Mouse (Mus musculus) MEL (cell line): ENCODE measurements at regions not wholly inside any gene's neighbourhood (a gene's known extent, or its start where the extent isn't known, plus 50 kb on each side); places are given as distances from the start of the nearest gene placed in this dataset.

Source experiments
- DNase-seq: peaks from one replicate; pipeline ENCODE4 v3.0.0; 2011; ENCODE audit warnings: low read depth, low spot score
- H3K27ac ChIP-seq: 2 replicates; pipeline ENCODE4 v1.5.1; 2012; ENCODE audit warnings: low read depth, mild to moderate bottlenecking, control low read depth, low read length, moderate library complexity; ENCODE audit not compliant: control insufficient read depth
- H3K27me3 ChIP-seq, 2 experiments: fragments of 150-350 bp in 1 of 2; sonication (generic) in 1 of 2; 2 replicates each; pipeline ENCODE4 v1.6.1; 2012; ENCODE audit warnings: low read length in 2 of 2, mild to moderate bottlenecking in 2 of 2, improper control_type of control experiment in 1 of 2, moderate library complexity in 1 of 2; ENCODE audit not compliant: insufficient read depth in 2 of 2, control insufficient read depth in 1 of 2
- H3K36me3 ChIP-seq, 2 experiments: 2 replicates each; pipeline ENCODE4 v1.6.1; 2012 to 2014; ENCODE audit warnings: low read length in 2 of 2, improper control_type of control experiment in 1 of 2, inconsistent platforms in 1 of 2, mild to moderate bottlenecking in 1 of 2; ENCODE audit not compliant: insufficient read depth in 2 of 2, control insufficient read depth in 1 of 2
- H3K4me1 ChIP-seq, 2 experiments: fragments of 150-350 bp in 1 of 2; sonication (generic) in 1 of 2; 2 replicates each; pipeline ENCODE4 v1.6.1; 2012; ENCODE audit warnings: low read length in 2 of 2, improper control_type of control experiment in 1 of 2, mild to moderate bottlenecking in 1 of 2; ENCODE audit not compliant: insufficient read depth in 2 of 2, control insufficient read depth in 1 of 2
- H3K4me3 ChIP-seq, 2 experiments: fragments of 150-350 bp in 1 of 2; sonication (generic) in 1 of 2; 2 replicates each; pipeline ENCODE4 v1.5.1; 2012; ENCODE audit warnings: low read depth in 2 of 2, low read length in 2 of 2, mild to moderate bottlenecking in 2 of 2, moderate library complexity in 2 of 2, control low read depth in 1 of 2, improper control_type of control experiment in 1 of 2; ENCODE audit not compliant: control insufficient read depth in 1 of 2, insufficient read depth in 1 of 2
- H3K79me2 ChIP-seq: 2 replicates; pipeline ENCODE4 v1.6.1; 2012; ENCODE audit warnings: mild to moderate bottlenecking, low read length, moderate library complexity; ENCODE audit not compliant: control insufficient read depth, poor library complexity, insufficient read depth
- H3K9ac ChIP-seq: 2 replicates; pipeline ENCODE4 v1.6.1; 2012; ENCODE audit warnings: low read depth, mild to moderate bottlenecking, control low read depth, low read length, moderate library complexity; ENCODE audit not compliant: control insufficient read depth, poor library complexity, severe bottlenecking
- H3K9me3 ChIP-seq: fragments of 150-350 bp; sonication (generic); replicated peaks from 2 replicates; pipeline ENCODE4 v1.6.1; 2012; ENCODE audit warnings: mild to moderate bottlenecking, low read length, improper control_type of control experiment, moderate library complexity; ENCODE audit not compliant: insufficient read depth
- CHD1 ChIP-seq: IDR thresholded peaks from 2 replicates; pipeline ENCODE4 v1.6.1; 2012; ENCODE audit warnings: low read depth, mild to moderate bottlenecking, inconsistent platforms, low read length, improper control_type of control experiment
- CHD2 ChIP-seq: IDR thresholded peaks from 2 replicates; pipeline ENCODE4 v1.6.1; 2011; ENCODE audit warnings: low read length, improper control_type of control experiment
- CTCF ChIP-seq, 3 experiments: IDR thresholded peaks in 2 of 3; conservative IDR thresholded peaks in 1 of 3; 2 replicates each; pipeline ENCODE4 v1.5.1; 2011 to 2012; ENCODE audit warnings: low read length in 3 of 3, low read depth in 2 of 3, mild to moderate bottlenecking in 2 of 3, improper control_type of control experiment in 1 of 3, inconsistent platforms in 1 of 3, mixed read lengths in 1 of 3, moderate library complexity in 1 of 3; ENCODE audit not compliant: control insufficient read depth in 1 of 3, insufficient read depth in 1 of 3, poor library complexity in 1 of 3, severe bottlenecking in 1 of 3
- EP300 ChIP-seq, 2 experiments: IDR thresholded peaks; 2 replicates each; pipeline ENCODE4 v1.6.1; 2011; ENCODE audit warnings: improper control_type of control experiment in 2 of 2, low read length in 2 of 2, low read depth in 1 of 2, mild to moderate bottlenecking in 1 of 2
- ETS1 ChIP-seq: IDR thresholded peaks from 2 replicates; pipeline ENCODE4 v1.6.1; 2012; ENCODE audit warnings: low read depth, mild to moderate bottlenecking, inconsistent platforms, low read length, improper control_type of control experiment, moderate library complexity
- GABPA ChIP-seq: IDR thresholded peaks from 2 replicates; pipeline ENCODE4 v1.6.1; 2012; ENCODE audit warnings: low read depth, mild to moderate bottlenecking, inconsistent platforms, low read length, improper control_type of control experiment, moderate library complexity
- GATA1 ChIP-seq: IDR thresholded peaks from 2 replicates; pipeline ENCODE4 v1.6.1; 2011; ENCODE audit warnings: low read depth, low read length, improper control_type of control experiment
- HCFC1 ChIP-seq: IDR thresholded peaks from 2 replicates; pipeline ENCODE4 v1.6.1; 2012; ENCODE audit warnings: low read depth, mild to moderate bottlenecking, inconsistent platforms, low read length, improper control_type of control experiment, moderate library complexity
- MAFK ChIP-seq: IDR thresholded peaks from 2 replicates; pipeline ENCODE4 v1.6.1; 2011; ENCODE audit warnings: low read depth, mild to moderate bottlenecking, low read length, improper control_type of control experiment, borderline replicate concordance
- MEF2A ChIP-seq: IDR thresholded peaks from 2 replicates; pipeline ENCODE4 v1.6.1; 2014; ENCODE audit warnings: low read depth, mild to moderate bottlenecking, inconsistent platforms, low read length, improper control_type of control experiment; ENCODE audit not compliant: poor library complexity, insufficient replicate concordance, severe bottlenecking; ENCODE audit errors: extremely low read depth
- MXI1 ChIP-seq: IDR thresholded peaks from 2 replicates; pipeline ENCODE4 v1.6.1; 2011; ENCODE audit warnings: mild to moderate bottlenecking, low read depth, low read length, improper control_type of control experiment
- MYB ChIP-seq: IDR thresholded peaks from 2 replicates; pipeline ENCODE4 v1.6.1; 2011; ENCODE audit warnings: mild to moderate bottlenecking, low read depth, low read length, improper control_type of control experiment
- MYC ChIP-seq: IDR thresholded peaks from 2 replicates; pipeline ENCODE4 v1.6.1; 2011; ENCODE audit warnings: low read depth, mild to moderate bottlenecking, low read length, improper control_type of control experiment, moderate library complexity
- NRF1 ChIP-seq: IDR thresholded peaks from 2 replicates; pipeline ENCODE4 v1.6.1; 2014; ENCODE audit warnings: low read depth, mild to moderate bottlenecking, inconsistent platforms, low read length, improper control_type of control experiment, moderate library complexity; ENCODE audit not compliant: poor library complexity, insufficient read depth, severe bottlenecking
- POLR2AphosphoS5 ChIP-seq: IDR thresholded peaks from 2 replicates; pipeline ENCODE4 v1.6.1; 2012; ENCODE audit warnings: low read depth, borderline replicate concordance, mild to moderate bottlenecking, inconsistent platforms, low read length, moderate library complexity, mixed read lengths
- RAD21 ChIP-seq: IDR thresholded peaks from 2 replicates; pipeline ENCODE4 v1.6.1; 2011; ENCODE audit warnings: mild to moderate bottlenecking, low read depth, low read length, improper control_type of control experiment
- RCOR1 ChIP-seq: IDR thresholded peaks from 2 replicates; pipeline ENCODE4 v1.6.1; 2012; ENCODE audit warnings: low read depth, mild to moderate bottlenecking, inconsistent platforms, low read length, improper control_type of control experiment
- SMC3 ChIP-seq: IDR thresholded peaks from 2 replicates; pipeline ENCODE4 v1.6.1; 2011; ENCODE audit warnings: low read depth, low read length, improper control_type of control experiment
- TAL1 ChIP-seq: IDR thresholded peaks from 2 replicates; pipeline ENCODE4 v1.6.1; 2012; ENCODE audit warnings: mild to moderate bottlenecking, inconsistent platforms, low read length, moderate library complexity, mixed read lengths
- TCF12 ChIP-seq: IDR thresholded peaks from 2 replicates; pipeline ENCODE4 v1.6.1; 2014; ENCODE audit warnings: low read depth, mild to moderate bottlenecking, inconsistent platforms, low read length, improper control_type of control experiment, moderate library complexity
- UBTF ChIP-seq: IDR thresholded peaks from 2 replicates; pipeline ENCODE4 v1.6.1; 2012; ENCODE audit warnings: low read depth, mild to moderate bottlenecking, inconsistent platforms, low read length, improper control_type of control experiment, moderate library complexity, borderline replicate concordance; ENCODE audit not compliant: insufficient read depth
- USF2 ChIP-seq, 2 experiments: IDR thresholded peaks; 2 replicates each; pipeline ENCODE4 v1.6.1; 2011 to 2012; ENCODE audit warnings: improper control_type of control experiment in 2 of 2, low read length in 2 of 2, borderline replicate concordance in 1 of 2, inconsistent platforms in 1 of 2, low read depth in 1 of 2, mild to moderate bottlenecking in 1 of 2; ENCODE audit not compliant: insufficient read depth in 1 of 2
- ZC3H11A ChIP-seq: IDR thresholded peaks from 2 replicates; pipeline ENCODE4 v1.6.1; 2012; ENCODE audit warnings: low read depth, mild to moderate bottlenecking, inconsistent platforms, low read length, improper control_type of control experiment
- ZKSCAN1 ChIP-seq: IDR thresholded peaks from 2 replicates; pipeline ENCODE4 v1.6.1; 2012; ENCODE audit warnings: low read depth, mild to moderate bottlenecking, inconsistent platforms, low read length, improper control_type of control experiment, moderate library complexity

DNA sequence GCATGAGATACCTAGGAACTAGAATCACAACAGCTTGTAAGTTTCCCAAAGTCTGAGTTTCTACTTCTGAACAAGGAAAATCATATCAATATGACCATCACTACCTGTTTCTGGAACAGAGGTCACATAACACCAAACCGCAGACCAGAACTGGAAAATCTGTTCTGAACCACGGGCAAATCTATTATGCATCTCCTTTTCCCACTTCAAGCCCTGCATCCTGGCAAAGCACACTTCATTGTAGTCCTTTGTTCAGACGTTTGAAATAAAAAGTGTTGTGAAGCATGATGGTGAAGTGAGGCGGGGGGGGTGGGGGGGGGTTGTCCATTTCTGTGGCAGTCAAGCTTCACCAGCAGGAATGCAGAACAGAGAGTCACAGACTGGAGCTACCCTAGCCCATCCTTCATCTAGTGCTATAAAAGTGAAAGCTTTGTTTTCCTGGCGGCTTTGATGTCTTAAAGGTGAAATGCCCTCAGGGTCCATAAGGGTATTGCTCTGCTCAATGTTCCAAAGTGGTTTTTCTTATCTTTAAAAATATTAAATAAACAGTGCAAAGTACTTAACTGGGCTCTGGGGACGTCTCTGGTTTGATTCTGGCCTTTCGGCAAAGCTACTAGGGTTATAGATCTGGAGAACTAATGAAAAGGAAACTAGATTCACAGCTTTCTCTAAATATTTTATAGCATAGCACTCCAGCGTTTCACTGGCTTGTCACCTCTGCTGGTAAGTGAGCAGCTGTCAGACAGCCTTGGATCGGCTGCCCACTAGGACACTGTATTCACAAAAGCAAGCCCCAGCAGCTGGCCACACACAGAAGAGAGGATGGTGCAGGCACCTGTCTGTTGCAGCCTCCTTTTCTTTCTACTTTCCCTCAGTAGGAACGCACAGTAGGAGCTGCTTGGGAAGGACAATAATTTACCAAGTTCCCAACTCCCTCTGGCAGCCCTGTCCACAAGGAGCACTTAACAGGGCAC, 218.0 kb upstream of the Fscb start (continued):
- TF ChIP-seq USF2 (IDR thresholded peaks at IDR 0.05; ENCODE audit: borderline replicate concordance in 1 of 2, insufficient read depth in 1 of 2, low read depth in 1 of 2, low read length in 2 of 2) (no peak), ZKSCAN1 (no peak), MAFK (no peak), MYB (no peak)

DNA sequence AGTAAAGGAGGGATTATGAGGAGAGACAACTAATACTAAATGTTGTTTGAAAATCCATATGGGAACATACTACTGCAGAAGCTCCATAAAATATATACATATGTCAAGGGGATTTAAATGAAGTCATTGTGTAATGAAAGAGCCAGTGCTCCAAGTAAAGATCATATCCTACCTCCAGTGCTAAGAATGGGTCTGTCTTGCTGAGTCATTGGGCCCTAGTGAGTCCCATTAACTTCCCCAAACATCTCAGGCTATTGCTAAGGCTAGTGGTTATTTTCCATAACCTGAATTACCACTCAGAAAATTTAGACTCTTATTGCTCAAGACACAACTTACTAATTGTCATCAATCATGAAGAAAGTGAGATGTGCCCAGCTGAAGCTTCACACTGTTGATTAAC, 215.2 kb upstream of the Fscb start:
- no peaks in the 10 kb centered on the region for H3K9me3 ChIP-seq
- peak; percentile 81 for DNase-seq
- peaks cover 0 to 16% of the 10 kb centered on the region in 2 experiments; a peak in 2 of 4 replicates for H3K36me3 ChIP-seq
- H3K4me3 ChIP-seq, result no peak overlapping the region
- no peak overlapping the region for H3K27ac ChIP-seq
- no peaks in the 10 kb centered on the region for H3K27me3 ChIP-seq
- TF ChIP-seq ETS1, result peak; percentile 55
- TF ChIP-seq RCOR1, result peak; percentile 36; the same call in 1 of the 2 replicates
- TF ChIP-seq EP300 (IDR thresholded peaks at IDR 0.05; ENCODE audit: low read depth in 1 of 2, low read length in 2 of 2), result peak; percentile 13 to 62; a peak in 2 of 4 replicates
- peak; percentile 22; the same call in 1 of the 2 replicates for TF ChIP-seq MXI1
- TF ChIP-seq CHD1, result no peak
- TF ChIP-seq CHD2, result no peak
- TF ChIP-seq RAD21, result no peak
- TF ChIP-seq GABPA, result peak; percentile 77
- TF ChIP-seq NRF1, result no peak
- H3K4me1 ChIP-seq, result peaks cover 5 to 9% of the 10 kb centered on the region in 2 experiments; a peak in 3 of 4 replicates
- no peak overlapping the region for H3K9ac ChIP-seq
- H3K79me2 ChIP-seq, result no peaks in the 10 kb centered on the region

DNA sequence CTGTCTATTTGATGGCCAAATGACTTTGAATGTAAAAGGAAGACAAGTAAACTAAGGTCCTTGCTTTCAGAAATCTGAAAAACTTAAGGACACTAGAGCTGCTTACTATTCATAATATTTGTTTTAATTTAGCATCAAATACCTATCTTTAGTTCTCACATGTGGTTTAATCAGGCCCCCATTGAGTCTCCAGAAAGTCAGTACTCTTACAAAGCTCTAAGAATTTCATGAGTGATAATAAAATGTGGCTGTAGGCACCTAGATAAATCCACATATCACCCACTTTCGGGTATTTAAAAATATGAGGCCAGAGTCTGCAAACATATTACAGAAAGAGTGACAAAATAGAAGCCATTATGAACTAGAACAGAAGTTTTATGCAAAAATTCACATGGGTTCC, 214.1 kb upstream of the Fscb start:
- H3K27ac ChIP-seq, result no peak overlapping the region; the same call in 1 of the 2 replicates
- TF ChIP-seq GATA1 (peak; percentile 46; the same call in 1 of the 2 replicates), SMC3 (no peak), POLR2AphosphoS5 (no peak), CTCF (IDR thresholded peaks at IDR 0.05 in 2 of 3, conservative IDR thresholded peaks at IDR 0.05 in 1 of 3; ENCODE audit: control insufficient read depth in 1 of 3, insufficient read depth in 1 of 3, low read depth in 2 of 3, low read length in 3 of 3, poor library complexity in 1 of 3, severe bottlenecking in 1 of 3) (no peak), UBTF (no peak), USF2 (IDR thresholded peaks at IDR 0.05; ENCODE audit: borderline replicate concordance in 1 of 2, insufficient read depth in 1 of 2, low read depth in 1 of 2, low read length in 2 of 2) (no peak), MYC (no peak), MXI1 (0 out of 2 replicates have a peak, but pooled peaks have one; percentile 1), TAL1 (no peak), ZC3H11A (no peak), CHD2 (no peak), HCFC1 (no peak), MEF2A (no peak), RCOR1 (peak; percentile 54; the same call in 1 of the 2 replicates), TCF12 (peak; percentile 79), ETS1 (peak; percentile 63), EP300 (IDR thresholded peaks at IDR 0.05; ENCODE audit: low read depth in 1 of 2, low read length in 2 of 2) (peak; percentile 71 to 82)
- no peaks in the 10 kb centered on the region for H3K9me3 ChIP-seq
- H3K79me2 ChIP-seq, result no peaks in the 10 kb centered on the region
- H3K4me3 ChIP-seq, result no peak overlapping the region
- no peak overlapping the region for H3K9ac ChIP-seq
- DNase-seq, result peak; percentile 59
- no peaks in the 10 kb centered on the region for H3K27me3 ChIP-seq
- peaks cover 0 to 16% of the 10 kb centered on the region in 2 experiments; a peak in 2 of 4 replicates for H3K36me3 ChIP-seq
- H3K4me1 ChIP-seq, result peaks cover 5 to 9% of the 10 kb centered on the region in 2 experiments; a peak in 3 of 4 replicates
